Mouse (Mus musculus): Measurements from ENCODE around the gene Fam126a.
"Not testable (repeated sequence)": the region's sequence is repeated elsewhere in the genome, so short reads cannot be mapped to it uniquely, and the experiment has no call there.

Gene Fam126a

DNA sequence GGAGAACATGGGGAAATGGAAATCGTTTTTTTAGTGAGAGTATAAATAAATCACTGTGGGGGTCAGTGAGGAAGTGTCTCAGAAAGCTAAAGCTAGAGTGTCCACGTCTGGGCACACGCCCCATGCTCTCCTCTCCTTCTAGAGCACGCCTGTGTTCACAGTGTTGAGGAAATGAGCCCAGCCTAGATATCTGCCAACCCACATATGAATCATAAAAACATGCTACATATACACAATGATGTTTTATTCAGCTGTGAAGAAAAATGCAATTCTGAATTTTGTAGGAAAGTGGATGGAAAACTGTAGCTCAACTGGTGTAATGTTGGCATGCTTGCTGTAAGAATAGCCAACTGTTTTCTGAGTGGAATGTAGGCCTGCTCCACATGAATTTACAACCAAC is 130.3 kb downstream of the Fam126a start:
- DNase-seq (ENCODE audit: low read depth, low spot score) = no peak

DNA sequence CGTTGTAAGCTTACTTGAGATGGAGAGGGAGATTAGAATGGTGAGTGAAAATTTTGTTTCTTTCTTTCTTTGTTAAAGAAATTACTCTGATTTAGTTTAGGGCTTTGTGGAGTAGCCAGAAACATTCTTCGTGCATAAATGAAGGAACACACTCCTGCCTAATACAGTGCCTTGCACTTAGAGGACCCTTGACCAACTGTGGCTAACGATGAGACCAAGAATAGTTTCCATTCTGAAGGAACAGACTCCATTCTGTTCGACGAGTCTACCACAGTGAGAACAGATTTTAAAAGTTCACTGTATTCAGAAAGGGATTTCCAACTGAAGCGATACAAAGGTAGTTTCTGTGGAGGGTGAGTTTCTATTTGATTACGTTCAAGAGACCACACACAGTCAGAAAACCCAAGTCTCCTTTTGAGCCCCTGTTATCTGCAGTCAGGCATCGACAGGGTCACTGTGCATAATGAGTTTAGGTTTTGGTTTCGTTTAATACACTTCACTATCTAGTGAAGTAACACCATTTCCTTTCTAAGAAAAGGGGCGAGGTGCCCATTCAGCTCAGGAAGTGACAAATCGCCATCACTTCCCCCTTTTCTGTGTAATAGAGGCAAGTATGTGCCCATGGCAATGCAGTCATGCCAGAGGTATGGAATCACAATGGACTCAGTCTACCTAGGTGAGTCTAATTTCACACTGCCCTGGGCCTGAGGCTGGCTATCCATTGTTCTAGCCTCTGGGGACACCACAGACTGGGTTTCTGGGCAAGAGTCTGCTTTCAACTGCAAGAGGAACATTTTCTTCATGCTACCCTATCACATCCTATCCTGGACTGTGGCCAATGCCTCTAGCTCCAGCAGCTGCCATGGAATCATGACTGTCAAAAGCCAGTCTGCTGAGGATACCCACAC is 136.4 kb downstream of the Fam126a start:
- no peak for DNase-seq (ENCODE audit: low read depth, low spot score)

DNA sequence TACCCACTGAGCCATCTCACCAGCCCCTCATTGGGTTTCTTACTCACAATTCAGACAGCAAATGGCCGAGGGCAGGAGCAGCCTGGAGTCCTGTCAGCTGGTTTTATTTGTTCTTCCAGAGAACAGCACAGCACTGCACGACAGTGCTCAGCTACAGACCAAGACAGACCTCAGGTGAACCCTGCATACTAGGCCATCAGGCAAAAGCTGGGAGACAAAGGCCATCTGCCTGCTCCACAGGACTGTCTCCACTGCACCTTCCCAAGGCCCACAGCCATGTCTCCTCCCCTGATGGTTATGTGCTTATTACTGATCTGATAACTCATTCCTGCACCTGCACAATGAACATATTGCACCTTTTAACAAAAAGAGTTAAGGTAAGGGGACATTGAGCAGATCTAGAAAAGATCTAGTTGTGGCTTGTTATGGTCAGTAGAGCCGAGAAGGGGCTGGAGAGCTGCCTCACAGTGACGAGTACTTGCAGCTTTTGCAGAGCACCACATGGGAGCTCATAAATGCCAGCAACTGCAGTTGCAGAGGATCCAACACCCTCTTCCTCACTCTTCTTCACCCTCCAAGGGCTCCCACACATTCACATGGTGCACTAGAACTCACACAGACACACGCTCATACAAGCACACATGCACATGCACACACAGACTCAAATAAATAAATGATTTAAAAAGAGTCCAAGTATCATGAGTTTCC is 137.2 kb downstream of the Fam126a start:
- DNase-seq (ENCODE audit: low read depth, low spot score) = no peak

DNA sequence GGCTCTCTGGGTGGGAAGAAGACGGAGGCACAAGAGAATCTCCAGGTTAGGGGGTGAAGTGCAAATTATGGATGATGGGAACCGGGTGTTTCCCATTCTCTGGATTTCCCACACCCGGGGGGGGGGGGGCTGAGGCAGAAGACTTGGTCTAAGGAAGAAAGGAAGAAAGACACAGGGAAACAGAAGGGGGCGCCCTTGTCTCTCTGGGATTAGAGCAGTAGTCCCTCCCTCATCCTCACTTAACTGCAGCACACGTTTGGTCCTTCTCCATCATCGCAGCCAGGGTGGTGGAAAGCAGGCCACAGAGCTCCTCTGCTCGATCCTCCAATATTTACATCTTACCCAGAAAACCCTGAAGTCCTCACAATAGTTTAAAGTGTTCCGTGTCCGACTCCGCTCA is 139.8 kb downstream of the Fam126a start:
- DNase-seq (ENCODE audit: low read depth, low spot score) = peak; percentile 11

- DNase-seq (ENCODE audit: low read depth, low spot score) = no peak
Measured at GRCm38 (mm10) chr5:23889461-23889860, 141.0 kb downstream of the Fam126a start.

- no peak for DNase-seq (ENCODE audit: low read depth, low spot score)
Measured at GRCm38 (mm10) chr5:23887111-23887510, 143.4 kb downstream of the Fam126a start.

DNA sequence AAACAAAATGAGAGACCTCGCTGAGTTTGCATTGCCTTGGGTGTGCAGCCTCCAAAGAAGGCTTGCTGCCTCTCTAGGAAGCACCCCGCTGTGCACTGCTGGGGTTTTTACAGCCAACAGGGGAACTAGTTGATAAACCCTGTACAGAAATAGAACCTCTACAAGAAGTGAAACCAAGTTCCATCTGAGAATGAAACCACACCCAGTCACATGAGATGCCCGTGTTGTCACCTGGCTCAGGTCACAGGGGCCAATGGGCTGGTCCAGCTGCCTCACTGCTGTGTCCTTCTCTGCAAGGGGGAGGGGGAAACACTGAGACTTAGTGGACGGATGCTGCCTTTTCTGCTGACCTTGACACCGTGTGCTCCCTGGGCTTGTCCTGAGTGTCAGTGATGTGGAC is 156.0 kb downstream of the Fam126a start:
- no peak for DNase-seq (ENCODE audit: low read depth, low spot score)

DNA sequence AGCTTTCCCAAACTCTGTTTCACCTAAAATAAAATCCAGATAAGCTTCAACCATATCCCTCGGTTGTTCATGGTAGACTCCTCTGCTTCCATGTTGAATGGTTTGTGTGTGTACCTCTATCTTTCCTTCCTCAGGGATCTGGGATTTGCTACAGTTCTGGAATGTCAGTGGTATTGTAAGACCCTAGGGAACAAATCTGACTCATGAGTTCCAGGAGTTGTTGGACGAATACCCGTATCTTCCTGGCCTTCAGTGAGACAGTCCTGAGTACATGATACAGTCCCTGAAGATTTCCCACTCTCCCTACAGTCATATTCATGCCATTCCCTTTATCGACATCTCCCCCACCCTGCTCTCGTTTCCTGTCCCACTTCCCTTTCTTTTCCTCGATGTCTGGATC is 157.9 kb downstream of the Fam126a start:
- no peak for DNase-seq (ENCODE audit: low read depth, low spot score)

- DNase-seq (ENCODE audit: low read depth, low spot score) = not testable (repeated sequence)
Measured at GRCm38 (mm10) chr5:23871323-23871722, 159.2 kb downstream of the Fam126a start.

- DNase-seq (ENCODE audit: low read depth, low spot score) = no peak
Measured at GRCm38 (mm10) chr5:23865941-23866340, 164.5 kb downstream of the Fam126a start.
